ENCODE assay signal across 13 mouse cellular contexts in genomic region chr6:88409492-88409891, GRCm38 (mm10). TPM values are rescaled to one million over a fixed set of nuclear protein-coding genes. Genes with fewer than 3 reads are reported as not detected.
DNase-seq lines count a peak whose midpoint lies in the region; ATAC-seq and TF ChIP-seq lines count a peak whose summit lies in the region.
"Had no signal": no experiment of that assay in that cellular context is flagged by ENCODE, and none has a peak within 500 bp of the region (broad histone marks: within the 10 kb centered on the region; RNA-seq: fewer than 3 reads in every experiment).

No protein-coding gene starts in this region.

- no peaks in the 10 kb centered on the region for H3K36me3 ChIP-seq in kidney, embryonic 16.5 days (ENCODE audit: insufficient read depth, low read length)
- H3K36me3 ChIP-seq in embryonic facial prominence, embryonic 12.5 days, result no peaks in the 10 kb centered on the region
- H3K36me3 ChIP-seq in forebrain, embryonic 15.5 days, result no peaks in the 10 kb centered on the region
- H3K36me3 ChIP-seq in midbrain, embryonic 12.5 days, result no peaks in the 10 kb centered on the region
- no peaks in the 10 kb centered on the region for H3K36me3 ChIP-seq in intestine, postnatal 0 days (ENCODE audit: control insufficient read depth, insufficient read depth)

- no peak overlapping the region for H3K4me3 ChIP-seq in kidney, embryonic 16.5 days (ENCODE audit: low read length)
- no peak overlapping the region for H3K4me3 ChIP-seq in embryonic facial prominence, embryonic 12.5 days
- H3K4me3 ChIP-seq in forebrain, embryonic 15.5 days, result no peak overlapping the region
- H3K4me3 ChIP-seq in midbrain, embryonic 12.5 days, result no peak overlapping the region
- H3K4me3 ChIP-seq in intestine, postnatal 0 days (ENCODE audit: low read depth, low read length), result no peak overlapping the region
- H3K4me3 ChIP-seq: erythroblast, embryonic 14.5 days; myocyte had no signal

- peak overlapping the region; percentile 26; the same call in 1 of the 2 replicates for H3K27ac ChIP-seq in kidney, embryonic 16.5 days (ENCODE audit: low read length)
- peak overlapping the region; percentile 78 for H3K27ac ChIP-seq in embryonic facial prominence, embryonic 12.5 days
- H3K27ac ChIP-seq in forebrain, embryonic 15.5 days (replicated peaks), result no peak overlapping the region
- peak overlapping the region; percentile 55 for H3K27ac ChIP-seq in midbrain, embryonic 12.5 days (replicated peaks)
- no peak overlapping the region for H3K27ac ChIP-seq in intestine, postnatal 0 days (ENCODE audit: low read depth, low read length)

- H3K9me3 ChIP-seq in kidney, embryonic 16.5 days (ENCODE audit: low read length), result no peaks in the 10 kb centered on the region
- H3K9me3 ChIP-seq in embryonic facial prominence, embryonic 12.5 days, result no peaks in the 10 kb centered on the region
- H3K9me3 ChIP-seq in forebrain, embryonic 15.5 days, result no peaks in the 10 kb centered on the region
- no peaks in the 10 kb centered on the region for H3K9me3 ChIP-seq in midbrain, embryonic 12.5 days
- H3K9me3 ChIP-seq in intestine, postnatal 0 days (ENCODE audit: control insufficient read depth), result no peaks in the 10 kb centered on the region

- ATAC-seq in kidney, embryonic 16.5 days (ENCODE audit: low FRiP score, low TSS enrichment), result no peak
- ATAC-seq in embryonic facial prominence, embryonic 12.5 days (ENCODE audit: insufficient number of reproducible peaks, insufficient read depth, low FRiP score, low TSS enrichment), result 0 out of 2 replicates have a peak, but pooled peaks have one; percentile 32
- ATAC-seq in forebrain, embryonic 15.5 days (replicated peaks), result peak; percentile 57; the same call in 1 of the 2 replicates
- ATAC-seq in midbrain, embryonic 12.5 days (ENCODE audit: low FRiP score, low read depth), result 0 out of 2 replicates have a peak, but pooled peaks have one; percentile 65
- ATAC-seq in intestine, postnatal 0 days, result no peak

- H3K9ac ChIP-seq in kidney, embryonic 16.5 days (replicated peaks; ENCODE audit: low read length), result no peak overlapping the region
- no peak overlapping the region for H3K9ac ChIP-seq in embryonic facial prominence, embryonic 12.5 days
- no peak overlapping the region for H3K9ac ChIP-seq in forebrain, embryonic 15.5 days (replicated peaks)
- no peak overlapping the region for H3K9ac ChIP-seq in midbrain, embryonic 12.5 days (replicated peaks)
- H3K9ac ChIP-seq in intestine, postnatal 0 days (ENCODE audit: low read depth, low read length), result no peak overlapping the region

- no peak for DNase-seq in kidney, adult 18-20 months
- DNase-seq in gastrocnemius, postnatal 36 days, result no peak
- DNase-seq: adrenal gland, postnatal 14 days; cerebellum, adult 11-12 months; lung, adult 2 months; thymus, adult 18-20 months had no signal

- H3K27me3 ChIP-seq in kidney, embryonic 16.5 days (ENCODE audit: insufficient read depth, low read length), result no peaks in the 10 kb centered on the region
- no peaks in the 10 kb centered on the region for H3K27me3 ChIP-seq in embryonic facial prominence, embryonic 12.5 days
- no peaks in the 10 kb centered on the region for H3K27me3 ChIP-seq in forebrain, embryonic 15.5 days
- H3K27me3 ChIP-seq in midbrain, embryonic 12.5 days, result no peaks in the 10 kb centered on the region
- no peaks in the 10 kb centered on the region for H3K27me3 ChIP-seq in intestine, postnatal 0 days (replicated peaks; ENCODE audit: control insufficient read depth, insufficient read depth, low read length)

- TF ChIP-seq CTCF in intestine, postnatal 0 days (IDR thresholded peaks at IDR 0.05; ENCODE audit: low read depth), result no peak

- H3K4me2 ChIP-seq in kidney, embryonic 16.5 days (replicated peaks; ENCODE audit: low read depth, low read length), result no peak overlapping the region
- H3K4me2 ChIP-seq in embryonic facial prominence, embryonic 12.5 days (replicated peaks), result no peak overlapping the region
- no peak overlapping the region for H3K4me2 ChIP-seq in forebrain, embryonic 15.5 days (replicated peaks)
- peak overlapping the region; percentile 27 for H3K4me2 ChIP-seq in midbrain, embryonic 12.5 days (replicated peaks)
- H3K4me2 ChIP-seq in intestine, postnatal 0 days (replicated peaks; ENCODE audit: low read depth), result no peak overlapping the region

- 38% methylated on average over 5 of the region's 5 CpGs for WGBS in kidney, embryonic 16.5 days
- WGBS in embryonic facial prominence, embryonic 12.5 days, result 21% methylated on average over 5 of the region's 5 CpGs
- WGBS in forebrain, embryonic 15.5 days, result 4% methylated on average over 5 of the region's 5 CpGs
- WGBS in midbrain, embryonic 12.5 days, result 6% methylated on average over 5 of the region's 5 CpGs
- WGBS in intestine, postnatal 0 days, result 53% methylated on average over 5 of the region's 5 CpGs

- H3K4me1 ChIP-seq in kidney, embryonic 16.5 days (ENCODE audit: insufficient read depth, low read length), result peaks cover 15% of the 10 kb centered on the region; the same call in 1 of the 2 replicates
- H3K4me1 ChIP-seq in embryonic facial prominence, embryonic 12.5 days, result peaks cover 15% of the 10 kb centered on the region
- peaks cover 15% of the 10 kb centered on the region for H3K4me1 ChIP-seq in forebrain, embryonic 15.5 days
- peaks cover 18% of the 10 kb centered on the region for H3K4me1 ChIP-seq in midbrain, embryonic 12.5 days
- H3K4me1 ChIP-seq in intestine, postnatal 0 days (replicated peaks; ENCODE audit: control insufficient read depth, insufficient read depth, low read length), result no peaks in the 10 kb centered on the region

- intact Hi-C loops in gastrocnemius, postnatal 36 days (cut with DNase I), result no loop called here

RNA-seq across cellular contexts. Expression of gene Eefsec, which starts 36.8 kb away (rescaled TPM):
- polyA plus RNA-seq in kidney, embryonic 16.5 days (2015; fragmentation: Nextera tagmentation; extraction: Ambion mirVana), result 36.8 and 40.7 TPM in 2 replicates
- polyA plus RNA-seq in embryonic facial prominence, embryonic 12.5 days (2016; fragmentation: Nextera tagmentation; extraction: Ambion mirVana), result 37.2 and 38.1 TPM in 2 replicates
- 32.7 and 34.1 TPM in 2 replicates for polyA plus RNA-seq in forebrain, embryonic 15.5 days (2015; fragmentation: Nextera tagmentation; extraction: Ambion mirVana)
- 27.9 and 29.9 TPM in 2 replicates for polyA plus RNA-seq in midbrain, embryonic 12.5 days (2016; fragmentation: Nextera tagmentation; extraction: Ambion mirVana)
- 32.8 and 35.9 TPM in 2 replicates for polyA plus RNA-seq in intestine, postnatal 0 days (2015; fragmentation: Nextera tagmentation; extraction: Ambion mirVana)
- 1 to 10 TPM; 6.8 TPM for total RNA-seq in gastrocnemius, postnatal 36 days (2021)

RNA-seq across cellular contexts. Expression of gene Ruvbl1, which starts 55.7 kb away (rescaled TPM):
- 166 and 186 TPM in 2 replicates for polyA plus RNA-seq in kidney, embryonic 16.5 days (2015; fragmentation: Nextera tagmentation; extraction: Ambion mirVana)
- 152 and 154 TPM in 2 replicates for polyA plus RNA-seq in embryonic facial prominence, embryonic 12.5 days (2016; fragmentation: Nextera tagmentation; extraction: Ambion mirVana)
- 130 and 140 TPM in 2 replicates for polyA plus RNA-seq in forebrain, embryonic 15.5 days (2015; fragmentation: Nextera tagmentation; extraction: Ambion mirVana)
- 126 and 129 TPM in 2 replicates for polyA plus RNA-seq in midbrain, embryonic 12.5 days (2016; fragmentation: Nextera tagmentation; extraction: Ambion mirVana)
- polyA plus RNA-seq in intestine, postnatal 0 days (2015; fragmentation: Nextera tagmentation; extraction: Ambion mirVana), result 27.0 and 30.6 TPM in 2 replicates
- 10 to 100 TPM; 19.4 to 19.7 TPM for total RNA-seq in gastrocnemius, postnatal 36 days (2021)

Comparison
In these comparisons a context has a peak if more than half of its experiments do, and no peak if none do; other contexts are left out.
1. ATAC-seq: peak in embryonic facial prominence, embryonic 12.5 days (single experiment), forebrain, embryonic 15.5 days (single experiment) and midbrain, embryonic 12.5 days (single experiment); none in kidney, embryonic 16.5 days (single experiment) and intestine, postnatal 0 days (single experiment).
2. H3K27ac ChIP-seq: peak in kidney, embryonic 16.5 days (single experiment), embryonic facial prominence, embryonic 12.5 days (single experiment) and midbrain, embryonic 12.5 days (single experiment); none in forebrain, embryonic 15.5 days (single experiment) and intestine, postnatal 0 days (single experiment).